Mouse (Mus musculus): ENCODE measurements around the gene Has1. TPM values are rescaled to one million over a fixed set of nuclear protein-coding genes. Genes with fewer than 3 reads are reported as not detected.

Gene Has1
- not detected in 2 replicates for polyA plus RNA-seq (2012)

DNA sequence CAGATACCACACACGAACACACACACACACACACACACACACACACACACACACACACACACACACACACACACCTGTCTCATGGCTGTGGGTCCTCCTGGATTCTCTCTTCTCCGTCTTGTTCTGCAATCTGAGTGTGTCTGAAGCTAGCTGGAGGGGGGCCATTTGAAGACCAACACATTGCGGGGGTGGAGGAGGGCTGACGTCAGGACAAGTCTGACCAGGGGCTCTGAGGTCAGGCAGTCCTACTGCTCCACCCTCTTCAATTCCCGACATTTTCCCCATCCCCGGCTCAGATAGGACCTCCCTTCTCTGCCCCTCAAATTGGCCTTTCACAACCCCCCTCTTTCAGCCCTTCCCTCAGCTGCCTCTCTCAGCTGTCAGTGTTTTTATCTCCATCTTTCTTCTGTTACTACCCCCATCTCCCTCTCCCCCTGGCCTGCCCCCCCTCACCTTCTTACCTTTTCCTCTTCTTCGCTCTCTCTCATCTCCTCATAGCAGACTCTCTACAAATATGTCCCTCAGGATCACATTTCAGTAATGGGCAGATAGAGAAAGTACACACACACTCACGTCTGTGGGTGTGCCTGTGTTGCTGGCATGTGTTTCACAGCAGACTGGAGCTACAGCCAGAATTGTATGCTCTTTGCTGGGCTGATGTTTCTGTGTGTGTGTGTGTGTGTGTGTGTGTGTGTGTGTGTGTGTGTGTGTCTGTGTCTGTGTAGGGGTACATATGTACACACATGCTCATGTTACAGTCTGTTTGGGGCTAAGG is at the start of gene Has1:
Has1 (minus strand) TSS at position 142 of the 775 bp plus-strand sequence.
- no peaks in the 10 kb centered on the region for H3K36me3 ChIP-seq (ENCODE audit: control insufficient read depth)
- no peaks in the 10 kb centered on the region for H3K4me1 ChIP-seq (ENCODE audit: control insufficient read depth)
- TF ChIP-seq GATA1 (IDR thresholded peaks at IDR 0.05; ENCODE audit: low read length) (no peak), TAL1 (IDR thresholded peaks at IDR 0.05; ENCODE audit: low read length) (no peak)
- peaks cover 10% of the 10 kb centered on the region for H3K27me3 ChIP-seq (ENCODE audit: control insufficient read depth)
- no peaks in the 10 kb centered on the region for H3K9me3 ChIP-seq (ENCODE audit: control insufficient read depth, low read length)
- H3K4me3 ChIP-seq (replicated peaks) = no peak within 1 kb of the TSS

DNA sequence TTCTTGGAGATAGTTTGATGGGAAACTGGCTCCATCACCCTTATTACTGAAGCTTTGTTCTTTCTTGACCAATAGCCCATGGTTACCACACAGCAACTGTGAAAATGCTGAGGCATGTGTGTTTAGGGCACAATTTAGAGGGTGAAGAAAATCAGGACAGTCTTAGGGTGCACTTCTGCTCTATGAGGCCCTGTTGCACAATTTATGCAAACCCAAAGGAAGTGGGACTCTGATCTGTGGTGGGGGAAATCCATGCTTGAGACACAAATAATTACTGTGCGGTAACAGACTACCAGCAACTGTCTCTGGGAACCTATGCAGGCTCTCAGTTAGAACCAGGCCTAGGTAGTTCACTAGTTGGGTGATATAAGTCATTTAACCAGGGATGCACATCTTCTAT is 45.8 kb upstream of the Has1 start:
- no peak for TF ChIP-seq TAL1 (IDR thresholded peaks at IDR 0.05; ENCODE audit: low read length)
- TF ChIP-seq GATA1 (IDR thresholded peaks at IDR 0.05; ENCODE audit: low read length) = no peak
- H3K4me3 ChIP-seq (replicated peaks) = no peak overlapping the region
- no peaks in the 10 kb centered on the region for H3K9me3 ChIP-seq (ENCODE audit: control insufficient read depth, low read length)
- H3K36me3 ChIP-seq (ENCODE audit: control insufficient read depth) = no peaks in the 10 kb centered on the region
- H3K4me1 ChIP-seq (ENCODE audit: control insufficient read depth) = no peaks in the 10 kb centered on the region
- no peaks in the 10 kb centered on the region for H3K27me3 ChIP-seq (ENCODE audit: control insufficient read depth)

DNA sequence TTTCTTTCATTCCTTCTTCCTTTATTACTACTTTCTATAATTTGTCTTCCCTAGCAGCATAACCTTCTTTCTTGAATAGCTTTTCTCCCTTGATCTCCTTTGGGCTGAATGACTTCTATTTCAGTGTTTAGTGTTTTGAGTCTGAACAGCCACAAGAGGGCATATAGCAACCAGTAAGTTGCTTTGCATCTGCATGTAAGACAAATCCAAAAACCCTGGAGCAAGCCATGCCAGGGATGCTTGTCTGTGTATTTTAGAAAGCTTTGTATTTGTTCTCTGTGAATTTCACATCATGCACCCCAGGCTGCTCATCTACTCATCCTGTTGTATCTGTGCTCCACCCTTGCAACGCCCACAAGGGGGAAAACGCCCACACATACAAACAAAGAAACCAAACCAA is 44.3 kb upstream of the Has1 start:
- H3K4me3 ChIP-seq (replicated peaks) = no peak overlapping the region
- no peaks in the 10 kb centered on the region for H3K27me3 ChIP-seq (ENCODE audit: control insufficient read depth)

GRCm38 (mm10) chr17:17896039-17896438 is 41.0 kb upstream of the Has1 start:
- TF ChIP-seq GATA1 (IDR thresholded peaks at IDR 0.05; ENCODE audit: low read length) (no peak), TAL1 (IDR thresholded peaks at IDR 0.05; ENCODE audit: low read length) (no peak)
- H3K4me1 ChIP-seq (ENCODE audit: control insufficient read depth) = no peaks in the 10 kb centered on the region
- H3K9me3 ChIP-seq (ENCODE audit: control insufficient read depth, low read length) = no peaks in the 10 kb centered on the region
- no peak overlapping the region for H3K4me3 ChIP-seq (replicated peaks)
- no peaks in the 10 kb centered on the region for H3K36me3 ChIP-seq (ENCODE audit: control insufficient read depth)
- H3K27me3 ChIP-seq (ENCODE audit: control insufficient read depth) = no peaks in the 10 kb centered on the region

More for the DNA sequence above, 44.3 kb upstream of the Has1 start:
- H3K36me3 ChIP-seq (ENCODE audit: control insufficient read depth) = no peaks in the 10 kb centered on the region
- TF ChIP-seq GATA1 (IDR thresholded peaks at IDR 0.05; ENCODE audit: low read length) = no peak
- TF ChIP-seq TAL1 (IDR thresholded peaks at IDR 0.05; ENCODE audit: low read length) = no peak
- no peaks in the 10 kb centered on the region for H3K9me3 ChIP-seq (ENCODE audit: control insufficient read depth, low read length)
- H3K4me1 ChIP-seq (ENCODE audit: control insufficient read depth) = no peaks in the 10 kb centered on the region

DNA sequence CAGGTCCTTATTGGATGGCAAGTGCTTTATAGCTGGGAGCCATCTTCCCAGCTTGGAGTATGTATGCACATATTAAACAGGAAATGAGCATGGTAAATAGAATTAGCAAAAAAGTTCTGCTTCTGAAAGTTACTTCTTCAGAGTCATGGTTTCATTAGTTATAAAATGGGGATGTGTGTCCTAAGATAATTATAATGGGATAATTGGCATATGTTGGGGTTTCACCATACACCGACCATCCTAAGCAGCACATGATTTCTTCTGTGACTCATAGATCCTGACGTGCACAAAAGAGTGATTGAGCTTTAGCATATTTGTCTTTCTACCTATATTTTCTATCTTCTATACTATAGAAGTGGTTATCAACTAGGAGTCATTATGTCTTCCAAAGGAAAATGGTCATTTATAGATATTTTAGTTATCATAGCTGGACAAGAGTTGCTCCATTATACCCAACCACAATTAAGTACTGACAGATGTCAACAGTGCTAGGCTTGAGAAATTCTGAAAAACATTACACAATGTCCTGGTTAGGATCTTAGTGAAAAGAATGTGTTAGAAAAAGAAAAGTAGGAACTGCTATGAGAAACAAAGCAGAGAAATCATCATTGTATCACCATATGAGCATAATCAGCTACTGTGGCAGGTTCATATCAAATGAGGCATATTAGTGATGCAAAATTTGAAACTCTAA is 34.9 kb upstream of the Has1 start:
- no peaks in the 10 kb centered on the region for H3K9me3 ChIP-seq (ENCODE audit: control insufficient read depth, low read length)
- H3K36me3 ChIP-seq (ENCODE audit: control insufficient read depth) = no peaks in the 10 kb centered on the region
- no peaks in the 10 kb centered on the region for H3K4me1 ChIP-seq (ENCODE audit: control insufficient read depth)
- H3K4me3 ChIP-seq (replicated peaks) = no peak overlapping the region
- H3K27me3 ChIP-seq (ENCODE audit: control insufficient read depth) = no peaks in the 10 kb centered on the region
- TF ChIP-seq GATA1 (IDR thresholded peaks at IDR 0.05; ENCODE audit: low read length) (no peak), TAL1 (IDR thresholded peaks at IDR 0.05; ENCODE audit: low read length) (no peak)

GRCm38 (mm10) chr17:17887774-17888248 is 32.8 kb upstream of the Has1 start, which contains the start of the genes Fpr2 and Fpr3:
TSS of gene Fpr2 (plus strand) at chr17:17887824.
TSS of gene Fpr3 (plus strand) at chr17:17887852.
- Histone ChIP-seq H3K27me3 (ENCODE audit: control insufficient read depth) (no peaks in the 10 kb centered on the region), H3K9me3 (ENCODE audit: control insufficient read depth, low read length) (no peaks in the 10 kb centered on the region), H3K4me1 (ENCODE audit: control insufficient read depth) (no peaks in the 10 kb centered on the region), H3K36me3 (ENCODE audit: control insufficient read depth) (no peaks in the 10 kb centered on the region), H3K4me3 (replicated peaks) (no peak within 1 kb of the TSS)
- no peak for TF ChIP-seq TAL1 (IDR thresholded peaks at IDR 0.05; ENCODE audit: low read length)

DNA sequence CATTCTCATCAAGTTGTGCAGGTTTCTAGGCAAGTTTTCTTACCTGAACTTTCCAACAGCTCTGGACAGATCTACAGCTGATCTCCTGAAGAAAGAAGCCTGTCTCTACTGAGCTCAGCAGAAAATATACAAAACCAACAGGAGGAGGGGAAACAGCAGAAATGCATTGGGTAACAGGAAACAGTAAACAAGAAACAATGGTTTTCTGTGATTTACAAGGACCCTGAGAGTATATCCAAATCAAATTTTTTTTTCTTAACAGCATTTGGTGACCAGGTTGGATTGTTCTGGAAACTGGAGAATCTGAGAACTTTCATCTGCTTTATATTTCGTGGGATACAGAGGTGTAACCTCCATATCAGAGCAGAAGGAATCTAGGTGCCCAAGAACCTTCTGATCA is 28.8 kb upstream of the Has1 start, which contains the start of gene Fpr1:
Fpr1 (minus strand) TSS at position 101 of the 400 bp plus-strand sequence.
- no peak within 1 kb of the TSS for H3K4me3 ChIP-seq (replicated peaks)
- H3K27me3 ChIP-seq (ENCODE audit: control insufficient read depth) = no peaks in the 10 kb centered on the region
- no peak for TF ChIP-seq GATA1 (IDR thresholded peaks at IDR 0.05; ENCODE audit: low read length)
- TF ChIP-seq TAL1 (IDR thresholded peaks at IDR 0.05; ENCODE audit: low read length) = no peak
- no peaks in the 10 kb centered on the region for H3K9me3 ChIP-seq (ENCODE audit: control insufficient read depth, low read length)
- no peaks in the 10 kb centered on the region for H3K4me1 ChIP-seq (ENCODE audit: control insufficient read depth)
- H3K36me3 ChIP-seq (ENCODE audit: control insufficient read depth) = no peaks in the 10 kb centered on the region

- no peaks in the 10 kb centered on the region for H3K27me3 ChIP-seq (ENCODE audit: control insufficient read depth)
- H3K4me3 ChIP-seq (replicated peaks) = no peak overlapping the region
- no peaks in the 10 kb centered on the region for H3K9me3 ChIP-seq (ENCODE audit: control insufficient read depth, low read length)
- H3K4me1 ChIP-seq (ENCODE audit: control insufficient read depth) = no peaks in the 10 kb centered on the region
- TF ChIP-seq TAL1 (IDR thresholded peaks at IDR 0.05; ENCODE audit: low read length) (no peak), GATA1 (IDR thresholded peaks at IDR 0.05; ENCODE audit: low read length) (no peak)
- H3K36me3 ChIP-seq (ENCODE audit: control insufficient read depth) = no peaks in the 10 kb centered on the region
These were observed 27.7 kb upstream of the Has1 start for GRCm38 (mm10) chr17:17882672-17883071.

GRCm38 (mm10) chr17:17879347-17879746 is 24.3 kb upstream of the Has1 start:
- no peaks in the 10 kb centered on the region for H3K4me1 ChIP-seq (ENCODE audit: control insufficient read depth)
- no peaks in the 10 kb centered on the region for H3K36me3 ChIP-seq (ENCODE audit: control insufficient read depth)
- H3K27me3 ChIP-seq (ENCODE audit: control insufficient read depth) = no peaks in the 10 kb centered on the region
- TF ChIP-seq GATA1 (IDR thresholded peaks at IDR 0.05; ENCODE audit: low read length) (no peak), TAL1 (IDR thresholded peaks at IDR 0.05; ENCODE audit: low read length) (no peak)
- H3K9me3 ChIP-seq (ENCODE audit: control insufficient read depth, low read length) = no peaks in the 10 kb centered on the region
- H3K4me3 ChIP-seq (replicated peaks) = no peak overlapping the region
